Mouse (Mus musculus): ENCODE results near the gene Pnpla3. TPM values are rescaled to one million over a fixed set of nuclear protein-coding genes. Genes with fewer than 3 reads are reported as not detected.

Gene Pnpla3
- polyA plus RNA-seq, 1 experiment from 2014 or later = 2.6 TPM

- H3K27me3 ChIP-seq = peaks cover 6% of the 10 kb centered on the region; the same call in 1 of the 2 replicates
- H3K4me2 ChIP-seq = peak overlapping the region; percentile 97
- no peak for ATAC-seq (ENCODE audit: insufficient read depth)
- H3K4me3 ChIP-seq (replicated peaks) = peak overlapping the region; percentile 78
- H3K4me1 ChIP-seq (replicated peaks) = peaks cover 52% of the 10 kb centered on the region
- 43% methylated on average over 8 of the region's 8 CpGs for WGBS (ENCODE audit: insufficient replicate concordance)
- 0 out of 2 replicates have a peak, but pooled peaks cover 2% of the 10 kb centered on the region for H3K36me3 ChIP-seq (replicated peaks)
- peak overlapping the region; percentile 68 for H3K9ac ChIP-seq
- H3K27ac ChIP-seq (replicated peaks) = peak overlapping the region; percentile 54; the same call in 1 of the 2 replicates
- H3K9me3 ChIP-seq (replicated peaks) = no peaks in the 10 kb centered on the region
These were observed 65.0 kb downstream of the Pnpla3 start for GRCm38 (mm10) chr15:84232609-84233008.

GRCm38 (mm10) chr15:84234794-84235581, 67.4 kb downstream of the Pnpla3 start:
- H3K4me3 ChIP-seq (replicated peaks) = no peak overlapping the region
- H3K27me3 ChIP-seq = peaks cover 17% of the 10 kb centered on the region; the same call in 1 of the 2 replicates
- WGBS (ENCODE audit: insufficient replicate concordance) = 65% methylated on average over 7 of the region's 7 CpGs
- H3K9me3 ChIP-seq (replicated peaks) = no peaks in the 10 kb centered on the region
- 0 out of 2 replicates have a peak, but pooled peaks cover 2% of the 10 kb centered on the region for H3K36me3 ChIP-seq (replicated peaks)
- H3K9ac ChIP-seq = no peak overlapping the region
- ATAC-seq (ENCODE audit: insufficient read depth) = no peak
- no peak overlapping the region for H3K4me2 ChIP-seq
- H3K4me1 ChIP-seq (replicated peaks) = peaks cover 57% of the 10 kb centered on the region
- H3K27ac ChIP-seq (replicated peaks) = peak overlapping the region; percentile 45; the same call in 1 of the 2 replicates

- H3K4me1 ChIP-seq (replicated peaks) = peaks cover 50% of the 10 kb centered on the region
- 24% methylated on average over 7 of the region's 7 CpGs for WGBS (ENCODE audit: insufficient replicate concordance)
- no peak overlapping the region for H3K4me3 ChIP-seq (replicated peaks)
- no peak overlapping the region for H3K9ac ChIP-seq
- H3K27me3 ChIP-seq = peaks cover 17% of the 10 kb centered on the region; the same call in 1 of the 2 replicates
- H3K36me3 ChIP-seq (replicated peaks) = 0 out of 2 replicates have a peak, but pooled peaks cover 2% of the 10 kb centered on the region
- ATAC-seq (ENCODE audit: insufficient read depth) = no peak
- no peak overlapping the region for H3K4me2 ChIP-seq
- no peak overlapping the region for H3K27ac ChIP-seq (replicated peaks)
- no peaks in the 10 kb centered on the region for H3K9me3 ChIP-seq (replicated peaks)
These were observed 68.0 kb downstream of the Pnpla3 start for GRCm38 (mm10) chr15:84235646-84236045.

Small RNA genes lying within 50 kb of the gene (microRNA-seq; reads per million reads assigned to microRNA genes)
- not detected for gene Mir6392

Other genes with a start within 250 kb of the Pnpla3 start
- gene Efcab6, start 102.5 kb upstream of the Pnpla3 start, polyA plus RNA-seq (2015; fragmentation: Nextera tagmentation; extraction: Ambion mirVana) = not detected in 2 replicates
- 0.06 and 0.08 TPM in 2 replicates for gene Sult4a1, start 62.1 kb upstream of the Pnpla3 start, polyA plus RNA-seq (2015; fragmentation: Nextera tagmentation; extraction: Ambion mirVana)
- 0.12 TPM in 1 of 2 replicates, not detected in the other for gene Pnpla5, start 44.7 kb upstream of the Pnpla3 start, polyA plus RNA-seq (2015; fragmentation: Nextera tagmentation; extraction: Ambion mirVana)
- gene Samm50, start 24.4 kb downstream of the Pnpla3 start, polyA plus RNA-seq (2015; fragmentation: Nextera tagmentation; extraction: Ambion mirVana) = 68.0 and 71.0 TPM in 2 replicates
- gene Parvb, start 64.2 kb downstream of the Pnpla3 start, polyA plus RNA-seq (2015; fragmentation: Nextera tagmentation; extraction: Ambion mirVana) = 5.3 and 6.1 TPM in 2 replicates
- 13.1 and 13.8 TPM in 2 replicates for gene Parvg, start 156.2 kb downstream of the Pnpla3 start, polyA plus RNA-seq (2015; fragmentation: Nextera tagmentation; extraction: Ambion mirVana)

Data from liver, embryonic 15.5 days (tissue).